Mouse (Mus musculus) heart, adult 10 weeks (tissue): ENCODE results near the gene Cnp. TPM values are rescaled to one million over a fixed set of nuclear protein-coding genes. Genes with fewer than 3 reads are reported as not detected.

ENCODE experiments used
- polyA plus RNA-seq: library from polyadenylated mRNA; stranded (reverse); fragments of 350-450 nt; fragmentation: Illumina TruSeq; extraction: RNeasy Lipid Tissue Mini Kit (QIAGEN cat#74804); gene quantifications from one replicate; pipeline ENCODE4 v1.2.3, GENCODE M21; 2014; ENCODE audit warnings: low read depth, low replicate concordance

The Cnp gene
- 9.0 TPM for polyA plus RNA-seq

DNA sequence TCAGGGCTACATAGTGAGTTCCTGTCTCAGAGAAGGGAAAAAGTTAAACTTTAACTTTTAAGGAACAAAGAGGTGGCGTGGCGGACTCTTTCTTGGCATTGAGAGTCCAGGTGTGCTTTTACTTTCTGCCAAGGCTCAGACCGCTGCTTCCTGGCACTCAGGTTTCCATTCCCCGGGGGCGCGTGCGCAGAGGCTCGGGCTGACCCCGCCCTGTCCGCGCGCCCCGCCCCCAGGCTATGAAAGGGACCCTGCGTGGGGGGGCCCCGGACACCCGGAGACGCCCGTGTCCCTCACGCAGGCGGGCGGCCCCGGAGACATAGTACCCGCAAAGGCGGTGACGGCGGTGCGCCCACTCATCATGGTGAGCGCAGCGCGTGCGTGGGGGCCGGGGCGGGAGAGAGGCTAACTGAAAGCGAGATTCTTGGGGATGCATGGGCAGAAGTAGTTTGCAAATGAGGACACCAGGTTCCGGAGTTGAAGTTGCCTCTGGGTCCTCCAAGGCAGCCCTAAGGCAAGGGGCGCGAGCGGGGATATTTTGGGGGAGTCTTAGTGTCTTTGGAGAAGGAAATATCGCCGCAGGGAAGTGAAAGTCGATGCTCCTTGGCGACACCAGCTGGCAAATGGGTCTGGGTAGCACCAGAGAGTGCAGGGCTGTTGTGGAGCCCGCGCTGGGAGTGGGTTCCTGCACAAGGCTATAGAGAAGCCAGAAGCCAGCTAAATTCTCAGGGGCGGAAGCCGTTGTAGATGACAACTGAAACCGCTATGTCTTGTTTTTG is at the start of gene Cnp:
Gene Cnp (plus strand): TSS at position 197 of the 776 bp plus-strand sequence.

DNA sequence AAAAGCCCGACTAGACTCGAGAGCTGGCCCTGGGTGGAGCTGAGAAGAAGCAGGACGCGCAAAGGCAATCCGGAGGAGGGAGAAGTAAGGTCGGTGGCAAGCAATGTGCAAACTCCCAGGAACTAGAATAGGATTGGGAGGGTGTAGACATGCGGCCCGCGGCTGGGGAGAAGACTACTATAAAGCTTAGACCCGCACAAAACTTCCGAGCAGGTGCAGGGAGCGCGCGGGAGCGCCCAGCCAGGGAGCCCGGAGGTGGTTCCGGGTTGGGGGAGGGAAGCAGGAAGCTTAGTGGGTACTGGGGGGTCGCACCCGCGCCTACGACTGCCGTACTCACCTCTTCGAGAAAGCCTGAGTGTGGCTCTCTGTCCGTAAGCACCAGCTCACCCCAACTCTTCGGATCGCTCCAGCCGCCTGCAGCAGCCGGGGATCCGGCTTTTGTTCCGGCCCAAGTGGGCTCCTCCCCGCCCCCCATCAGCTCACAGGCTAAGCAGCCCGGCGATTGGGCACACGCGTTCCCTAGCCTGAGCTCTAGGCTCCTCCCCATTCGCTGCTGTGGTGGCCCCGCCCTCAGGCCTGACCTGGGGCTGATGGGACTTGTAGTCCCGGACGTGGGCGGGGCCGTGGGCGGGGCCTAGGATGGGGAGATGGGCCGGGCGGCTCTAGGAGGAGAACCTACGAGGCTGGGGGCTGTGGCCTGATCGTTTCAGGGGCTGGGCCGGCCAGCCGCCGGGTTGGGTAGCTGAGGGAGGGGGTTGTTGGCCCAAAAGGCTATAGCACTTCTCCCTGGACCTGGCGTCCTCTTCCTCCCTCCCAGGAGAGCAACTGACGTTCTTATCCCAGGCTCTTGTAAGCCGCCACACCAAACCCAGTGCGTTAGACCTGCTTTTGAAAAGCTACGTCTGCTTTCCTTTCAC is 47.0 kb upstream of the Cnp start, which contains the start of gene Acly:
Gene Acly (minus strand): TSS at position 543 of the 917 bp plus-strand sequence.

DNA sequence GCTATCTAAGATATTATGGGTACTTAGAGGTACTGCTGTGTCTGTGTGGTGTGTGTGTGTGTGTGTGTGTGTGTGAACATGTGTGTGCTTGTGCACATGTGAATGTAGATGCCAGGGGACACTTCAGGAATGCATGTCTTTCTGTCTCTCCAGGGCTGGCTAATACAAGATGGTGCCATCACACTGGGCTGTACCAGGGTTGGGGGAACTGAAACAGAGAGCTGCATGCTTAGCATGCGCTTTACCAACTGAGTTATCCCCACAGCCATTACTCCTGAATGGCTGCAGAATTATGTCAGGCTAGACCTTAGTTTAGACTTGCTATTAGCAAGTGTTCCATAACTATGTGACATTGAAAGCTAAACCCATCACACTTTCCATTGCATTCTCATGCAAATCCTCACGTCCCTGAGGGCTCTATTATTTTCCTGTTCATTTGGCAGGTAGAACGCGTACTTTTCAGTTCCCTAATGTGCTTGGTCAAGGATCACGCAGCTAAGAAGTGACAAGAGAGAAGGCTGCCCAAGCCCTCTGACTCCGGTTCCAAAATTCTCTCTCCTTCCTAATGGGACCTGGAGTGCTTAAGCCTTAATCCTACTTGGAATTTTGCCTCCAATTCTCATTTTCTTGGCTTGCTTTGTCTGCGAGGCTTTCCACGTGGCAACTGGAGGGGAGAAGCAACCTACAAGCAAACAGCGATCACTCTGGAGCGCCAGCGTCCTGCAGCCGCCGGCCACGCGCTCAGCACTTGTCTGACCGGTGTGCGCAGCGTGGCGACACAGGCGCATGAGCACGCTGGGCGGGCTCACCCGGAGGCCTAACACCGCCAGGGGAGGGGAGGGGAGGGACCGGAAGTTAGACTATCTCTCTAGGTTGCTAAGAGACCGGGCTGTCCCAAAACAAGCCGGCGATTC is 29.6 kb upstream of the Cnp start, which contains the start of gene Ttc25:
Gene Ttc25 (plus strand): TSS at position 776 of the 914 bp plus-strand sequence.

DNA sequence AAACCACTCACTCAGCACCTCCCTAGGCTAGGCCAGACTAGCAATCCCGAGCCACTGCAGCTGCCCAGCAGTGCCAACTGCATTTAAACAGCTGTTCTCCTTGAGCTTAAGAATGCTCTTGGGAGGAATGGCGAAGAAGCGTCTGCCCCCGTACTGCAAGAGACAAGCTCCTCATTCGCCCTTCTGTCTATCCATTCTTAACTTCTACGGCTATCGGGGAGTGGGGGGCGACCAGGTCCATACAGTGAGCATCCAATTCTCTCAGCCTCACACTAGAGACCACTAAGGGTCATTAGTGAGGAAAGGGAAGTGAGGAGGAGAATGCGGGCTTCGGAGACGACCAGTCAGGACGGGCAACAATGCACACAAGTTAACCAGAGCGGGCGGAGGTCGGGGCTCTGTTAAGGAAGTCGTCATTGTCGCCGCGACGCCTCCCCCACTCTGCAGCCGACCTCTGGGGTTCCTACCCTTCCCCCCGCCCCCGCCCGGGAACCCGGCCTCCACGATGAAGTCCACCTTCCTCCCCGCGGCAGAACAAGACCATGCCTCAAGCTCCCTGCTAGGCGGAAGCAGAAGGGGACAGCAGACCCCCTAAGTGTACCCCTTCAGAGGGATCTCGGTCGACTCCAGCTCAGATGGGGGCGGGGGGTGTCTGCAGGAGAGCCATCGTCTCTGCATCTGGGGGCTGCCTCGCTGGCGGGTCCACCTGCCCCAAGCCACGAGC is 44.2 kb downstream of the Cnp start, which contains the start of gene Nkiras2:
Gene Nkiras2 (plus strand): TSS at position 484 of the 724 bp plus-strand sequence.

DNA sequence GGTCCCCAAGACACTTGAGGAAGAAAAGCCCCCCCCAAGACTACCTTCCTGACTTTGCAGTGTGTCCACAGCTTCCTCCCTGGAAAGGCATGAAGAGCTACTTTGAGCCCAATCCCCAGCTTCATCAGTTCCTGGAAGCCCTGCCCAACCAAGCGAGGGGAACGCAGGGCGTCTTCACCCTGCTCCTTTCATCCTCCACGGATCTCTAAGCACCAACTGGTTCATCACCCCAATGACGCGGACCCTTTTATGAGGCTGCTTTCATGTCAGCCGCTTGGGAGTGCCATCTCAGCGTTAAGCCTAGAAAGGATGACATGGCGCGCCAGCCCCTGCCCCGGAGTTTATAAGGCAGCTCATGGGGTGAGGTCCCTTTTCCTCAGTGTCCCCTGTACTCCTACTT is 45.3 kb downstream of the Cnp start, which contains the start of gene Dnajc7:
Gene Dnajc7 (minus strand): TSS at position 187 of the 400 bp plus-strand sequence.

Other genes starting within 250 kb of the Cnp start
- gene Gast, start 240.5 kb upstream of the Cnp start, polyA plus RNA-seq: not detected
- 1.4 TPM for gene Hap1, start 218.8 kb upstream of the Cnp start, polyA plus RNA-seq
- gene Jup, start 177.1 kb upstream of the Cnp start, polyA plus RNA-seq: 166 TPM
- gene P3h4, start 160.1 kb upstream of the Cnp start, polyA plus RNA-seq: 34.0 TPM
- gene Fkbp10, start 159.2 kb upstream of the Cnp start, polyA plus RNA-seq: 24.7 TPM
- 42.9 TPM for gene Nt5c3b, start 133.1 kb upstream of the Cnp start, polyA plus RNA-seq
- 0.45 TPM for gene Klhl10, start 133.0 kb upstream of the Cnp start, polyA plus RNA-seq
- 4.8 TPM for gene Klhl11, start 102.2 kb upstream of the Cnp start, polyA plus RNA-seq
- 31.9 TPM for gene Acly, start 46.9 kb upstream of the Cnp start, polyA plus RNA-seq
- 0.29 TPM for gene Ttc25, start 29.3 kb upstream of the Cnp start, polyA plus RNA-seq
- gene Nkiras2, start 44.3 kb downstream of the Cnp start, polyA plus RNA-seq: 51.3 TPM
- 153 TPM for gene Dnajc7, start 45.3 kb downstream of the Cnp start, polyA plus RNA-seq
- 0.21 TPM for gene Zfp385c, start 117.6 kb downstream of the Cnp start, polyA plus RNA-seq
- gene Dhx58, start 129.4 kb downstream of the Cnp start, polyA plus RNA-seq: 2.5 TPM
- gene Kat2a, start 137.6 kb downstream of the Cnp start, polyA plus RNA-seq: 16.9 TPM
- not detected for gene Hspb9, start 138.9 kb downstream of the Cnp start, polyA plus RNA-seq
- gene Rab5c, start 163.3 kb downstream of the Cnp start, polyA plus RNA-seq: 55.1 TPM
- gene Kcnh4, start 185.0 kb downstream of the Cnp start, polyA plus RNA-seq: not detected
- not detected for gene Hcrt, start 188.0 kb downstream of the Cnp start, polyA plus RNA-seq
- gene Ghdc, start 196.1 kb downstream of the Cnp start, polyA plus RNA-seq: 14.6 TPM